Mouse (Mus musculus) liver, adult 10 weeks (tissue): Measurements from ENCODE around the gene March8. TPM values are rescaled to one million over a fixed set of nuclear protein-coding genes. Genes with fewer than 3 reads are reported as not detected.

Source experiments
- polyA plus RNA-seq: library from polyadenylated mRNA; stranded (reverse); fragments of 350-450 nt; fragmentation: Illumina TruSeq; extraction: RNeasy Lipid Tissue Mini Kit (QIAGEN cat#74804); gene quantifications from one replicate; pipeline ENCODE4 v1.2.3, GENCODE M21; 2014; ENCODE audit warnings: low read depth, low replicate concordance

The March8 gene
- polyA plus RNA-seq: 93.8 TPM

GRCm38 (mm10) chr6:116337835-116338501 is at the start of gene March8:
Gene March8 (plus strand): TSS chr6:116338024.

Other genes with a start within 250 kb of the March8 start
- 14.9 TPM for gene Tmcc1, start 144.5 kb upstream of the March8 start, polyA plus RNA-seq
- 23.8 TPM for gene Washc2, start 130.0 kb upstream of the March8 start, polyA plus RNA-seq
- 30.7 TPM for gene Zfand4, start 73.8 kb upstream of the March8 start, polyA plus RNA-seq
- gene Alox5, start 123.2 kb downstream of the March8 start, polyA plus RNA-seq: not detected
- not detected for gene Olfr211, start 151.1 kb downstream of the March8 start, polyA plus RNA-seq
- gene Olfr212, start 168.5 kb downstream of the March8 start, polyA plus RNA-seq: not detected
- gene Olfr213, start 200.4 kb downstream of the March8 start, polyA plus RNA-seq: not detected
- not detected for gene Gm5580, start 213.1 kb downstream of the March8 start, polyA plus RNA-seq
- not detected for gene Olfr214, start 216.2 kb downstream of the March8 start, polyA plus RNA-seq
- gene Olfr215, start 246.2 kb downstream of the March8 start, polyA plus RNA-seq: not detected